Mouse (Mus musculus): ENCODE measurements at regions not wholly inside any gene's neighbourhood (a gene's known extent, or its start where the extent isn't known, plus 50 kb on each side); places are given as distances from the start of the nearest gene placed in this dataset.

GRCm38 (mm10) chr9:69814432-69814831, 53.7 kb upstream of the Foxb1 start:
- intact Hi-C loops (cut with DNase I), result no loop called here
- no peak for DNase-seq (ENCODE audit: low spot score in 2 of 2)

- intact Hi-C loops (cut with DNase I), result loop anchor here (5.0 kb wide), 1 partner anchor 56 kb away; no protein-coding TSS in a partner anchor
- DNase-seq (ENCODE audit: low spot score in 2 of 2), result peak; percentile 21 to 62
Observed at GRCm38 (mm10) chr9:69823179-69823966, 62.6 kb upstream of the Foxb1 start.

- intact Hi-C loops (cut with DNase I), result no loop called here
- DNase-seq (ENCODE audit: low spot score in 2 of 2), result no peak
Observed at GRCm38 (mm10) chr9:69828428-69828827, 67.7 kb upstream of the Foxb1 start.

GRCm38 (mm10) chr9:69835396-69835795, 74.7 kb upstream of the Foxb1 start:
- intact Hi-C loops (cut with DNase I), result no loop called here
- no peak for DNase-seq (ENCODE audit: low spot score in 2 of 2)

GRCm38 (mm10) chr9:69839198-69839597, 78.5 kb upstream of the Foxb1 start:
- intact Hi-C loops (cut with DNase I), result no loop called here

DNA sequence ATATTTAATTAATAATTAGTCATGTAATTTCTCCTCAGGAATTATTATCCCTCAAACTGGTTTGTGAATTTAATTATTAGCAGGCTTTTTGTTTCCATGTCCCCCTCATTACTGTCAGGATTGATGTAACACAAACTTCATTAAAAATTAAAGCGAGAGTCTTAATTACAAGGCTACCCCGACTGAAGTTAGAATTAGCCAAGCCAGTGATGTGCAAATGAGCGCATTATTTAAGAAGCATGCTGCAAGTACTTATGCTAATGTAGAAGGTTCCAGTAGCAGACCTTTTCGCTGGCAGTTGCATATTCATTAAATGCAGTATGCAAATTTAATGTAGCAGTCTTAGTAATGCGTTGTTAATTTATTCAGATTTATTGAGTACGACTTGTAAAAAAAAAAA, 84.0 kb upstream of the Foxb1 start:
- intact Hi-C loops (cut with DNase I), result no loop called here
- no peak for DNase-seq (ENCODE audit: low spot score in 2 of 2)

More at GRCm38 (mm10) chr9:69839198-69839597, 78.5 kb upstream of the Foxb1 start:
- no peak for DNase-seq (ENCODE audit: low spot score in 2 of 2)

GRCm38 (mm10) chr9:69845210-69845609, 84.5 kb upstream of the Foxb1 start:
- intact Hi-C loops (cut with DNase I), result no loop called here
- no peak for DNase-seq (ENCODE audit: low spot score in 2 of 2)

DNA sequence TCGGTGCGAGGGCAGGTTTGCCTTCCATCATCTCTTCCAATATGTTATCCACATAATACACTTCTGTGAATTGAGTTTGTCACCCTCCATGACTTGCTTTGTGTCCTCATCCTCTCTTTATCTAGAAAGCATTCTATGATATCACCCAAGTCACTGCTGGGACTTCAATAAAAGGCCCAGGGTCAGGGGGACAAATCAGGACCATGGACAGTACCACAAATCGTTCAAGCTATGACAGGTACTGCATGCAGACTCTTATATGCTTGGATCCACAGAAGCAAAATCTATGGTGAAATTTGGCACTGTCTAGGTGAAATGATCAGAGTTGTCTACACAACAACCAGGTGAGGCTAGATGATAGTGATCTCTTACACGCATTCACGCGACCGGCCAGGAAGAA, 95.9 kb upstream of the Foxb1 start:
- intact Hi-C loops (cut with DNase I), result no loop called here
- no peak for DNase-seq (ENCODE audit: low spot score in 2 of 2)

GRCm38 (mm10) chr9:69858619-69859018, 97.9 kb upstream of the Foxb1 start:
- DNase-seq (ENCODE audit: low spot score in 2 of 2), result peak in 1 of 2 experiments; percentile 1
- intact Hi-C loops (cut with DNase I), result no loop called here

DNA sequence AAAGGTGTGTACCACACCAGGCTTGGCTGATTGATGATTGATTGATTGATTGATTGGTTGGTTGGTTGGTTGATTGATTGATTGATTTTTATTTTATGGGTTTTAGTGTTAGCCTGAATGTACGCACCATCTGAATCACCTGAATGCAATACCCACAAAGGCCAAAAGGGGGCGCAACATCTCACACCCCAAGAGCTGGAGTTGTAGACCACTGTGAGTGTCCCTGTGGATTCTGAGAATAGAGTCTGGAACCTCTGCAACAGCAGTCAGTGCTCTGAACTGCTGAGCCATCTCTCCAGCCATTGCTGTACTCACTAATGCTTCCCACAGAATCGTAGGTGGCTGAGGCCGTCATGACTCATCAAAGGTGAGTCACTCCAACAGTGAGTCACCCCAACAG, 109.4 kb upstream of the Foxb1 start:
- no peak for DNase-seq (ENCODE audit: low spot score in 2 of 2)
- intact Hi-C loops (cut with DNase I), result no loop called here

GRCm38 (mm10) chr9:69886351-69886750, 102.9 kb upstream of the Bnip2 start:
- intact Hi-C loops (cut with DNase I), result no loop called here
- DNase-seq (ENCODE audit: low spot score in 2 of 2), result no peak

- intact Hi-C loops (cut with DNase I), result no loop called here
- no peak for DNase-seq (ENCODE audit: low spot score in 2 of 2)
Observed at GRCm38 (mm10) chr9:69898016-69898415, 91.2 kb upstream of the Bnip2 start.

GRCm38 (mm10) chr9:69899371-69899770, 89.9 kb upstream of the Bnip2 start:
- intact Hi-C loops (cut with DNase I), result no loop called here
- DNase-seq (ENCODE audit: low spot score in 2 of 2), result peak; percentile 49 to 56

- intact Hi-C loops (cut with DNase I), result loop anchor here (5.0 kb wide), 1 partner anchor 394 kb away; no protein-coding TSS in a partner anchor
Observed at GRCm38 (mm10) chr9:69900871-69901270, 88.4 kb upstream of the Bnip2 start.

DNA sequence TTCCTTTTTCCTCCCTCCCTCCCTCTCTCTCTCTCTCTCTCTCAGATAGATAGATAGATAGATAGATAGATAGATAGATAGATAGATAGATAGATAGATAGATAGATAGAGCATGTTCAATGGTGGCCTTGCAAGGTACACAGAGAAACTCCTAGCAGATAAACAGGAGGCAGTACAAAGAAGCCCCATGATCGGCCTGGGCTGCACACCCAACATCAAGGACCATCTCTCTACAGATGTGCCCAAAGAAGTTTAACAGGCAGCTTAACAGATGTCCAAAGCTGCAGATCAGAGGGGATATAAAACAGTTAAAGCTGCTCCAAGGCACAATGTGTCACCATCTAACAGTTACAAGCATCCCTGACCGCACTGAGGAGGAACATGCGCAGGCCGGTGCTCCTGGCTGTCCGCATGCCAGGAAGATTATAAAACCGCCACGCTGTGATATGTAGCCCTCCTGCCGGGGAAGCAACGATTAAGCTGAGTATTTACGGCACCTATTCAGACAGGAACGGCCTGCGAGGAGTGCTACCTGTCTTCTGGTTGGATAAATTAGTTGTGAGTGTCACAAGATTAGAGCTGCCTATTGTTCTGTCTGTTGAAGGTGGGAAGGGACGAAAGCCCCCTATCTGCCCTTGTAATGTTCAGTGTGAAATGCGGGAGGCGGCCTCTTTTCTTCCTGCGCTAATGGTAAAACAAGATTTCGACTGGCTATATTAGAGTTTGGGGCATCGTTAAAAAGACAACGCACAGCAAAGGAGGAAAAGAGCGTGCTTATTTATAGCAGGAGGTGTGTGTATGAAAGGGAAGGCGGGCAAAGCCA, 81.9 kb upstream of the Bnip2 start:
- intact Hi-C loops (cut with DNase I), result no loop called here
- peak in 1 of 2 experiments; percentile 7 for DNase-seq (ENCODE audit: low spot score in 2 of 2)

More at GRCm38 (mm10) chr9:69900871-69901270, 88.4 kb upstream of the Bnip2 start:
- no peak for DNase-seq (ENCODE audit: low spot score in 2 of 2)

DNA sequence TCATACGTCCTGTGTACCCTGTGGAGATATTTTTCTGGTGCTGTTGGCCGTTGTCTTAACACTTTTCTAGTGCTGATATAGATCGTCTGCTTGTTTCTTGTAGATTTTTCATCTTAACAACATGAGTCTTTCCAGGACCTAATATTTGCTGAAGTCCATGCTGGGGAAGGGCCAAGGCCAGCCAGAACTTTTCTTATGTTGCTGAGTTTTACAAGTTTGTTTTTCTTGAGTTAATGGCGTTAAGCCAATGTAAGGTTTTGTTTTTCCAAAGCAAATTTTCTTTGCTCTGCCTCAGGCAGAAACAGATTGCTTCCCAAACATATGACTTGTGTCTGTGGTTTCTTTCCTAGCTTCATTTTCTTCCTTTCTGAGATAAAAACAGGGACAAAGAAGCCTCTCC, 78.6 kb upstream of the Bnip2 start:
- intact Hi-C loops (cut with DNase I), result no loop called here

GRCm38 (mm10) chr9:69928126-69928525, 61.1 kb upstream of the Bnip2 start:
- no peak for DNase-seq (ENCODE audit: low spot score in 2 of 2)
- intact Hi-C loops (cut with DNase I), result no loop called here

More for the DNA sequence above, 78.6 kb upstream of the Bnip2 start:
- DNase-seq (ENCODE audit: low spot score in 2 of 2), result no peak

- intact Hi-C loops (cut with DNase I), result no loop called here
- DNase-seq (ENCODE audit: low spot score in 2 of 2), result no peak
Observed at GRCm38 (mm10) chr9:69937863-69938262, 51.4 kb upstream of the Bnip2 start.

All from left cerebral cortex, postnatal 14 days (tissue).